Mouse (Mus musculus): ENCODE data around the gene Olfr44.
A peak's percentile ranks its signal among the peaks of the same experiment; 100 is the strongest.

The Olfr44 gene

GRCm38 (mm10) chr9:39493895-39494294 lies at the start of gene Olfr44:
Gene Olfr44, minus strand, starts transcription at chr9:39493995.
- DNase-seq (ENCODE audit: low read depth): no peak

DNA sequence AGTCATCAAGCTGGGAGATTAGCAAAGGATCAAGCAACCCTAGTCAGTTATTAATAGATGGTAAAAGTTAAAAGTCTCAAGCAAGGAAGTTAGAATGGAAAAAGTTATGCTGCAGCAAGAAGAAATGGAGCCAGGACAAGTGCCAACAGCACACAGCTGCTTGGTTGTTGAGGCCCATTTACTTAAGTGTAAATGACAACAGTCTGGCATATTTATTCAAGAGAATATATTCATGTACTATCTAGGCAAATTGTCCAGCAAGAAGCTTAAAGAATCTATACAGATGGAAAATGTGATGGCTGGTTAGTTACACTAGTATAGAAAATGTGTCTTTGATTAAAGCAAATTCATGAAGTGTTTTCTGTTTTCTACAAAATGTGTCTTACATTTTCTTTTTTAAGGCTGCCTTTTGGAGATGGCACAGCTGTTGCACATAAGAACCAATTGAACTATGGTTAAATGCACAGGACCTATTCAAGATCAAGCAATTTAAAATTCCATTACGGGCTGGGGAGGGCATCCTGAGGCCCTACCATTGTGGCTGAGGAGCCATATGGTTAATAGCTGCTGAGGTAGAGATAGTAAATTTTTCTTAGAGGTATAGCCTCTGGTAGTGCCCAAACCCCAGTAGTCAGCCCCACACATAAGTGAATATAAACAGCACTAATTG lies 30.0 kb upstream of the Olfr44 start:
- DNase-seq (ENCODE audit: low read depth): no peak

GRCm38 (mm10) chr9:39518595-39518994 lies 24.8 kb upstream of the Olfr44 start:
- no peak for DNase-seq (ENCODE audit: low read depth)

DNA sequence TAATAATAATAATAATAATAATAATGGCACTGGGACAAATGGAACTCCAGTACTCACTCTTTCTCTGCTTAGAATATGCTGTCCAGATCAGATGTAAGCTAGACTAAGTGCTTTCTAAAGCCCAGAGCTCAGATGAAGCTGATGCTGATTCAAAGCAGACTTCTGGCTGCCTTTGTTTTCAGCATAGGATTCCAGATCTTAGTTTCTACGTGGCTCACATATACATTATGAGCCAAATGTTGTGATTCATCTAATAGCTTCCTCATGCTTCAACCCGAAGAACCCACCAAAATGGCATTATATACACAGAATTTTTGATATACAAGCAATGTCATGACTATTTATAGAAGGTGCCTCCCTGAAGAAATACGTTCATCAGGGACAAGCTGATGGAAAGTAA lies 21.7 kb upstream of the Olfr44 start, which contains the start of gene Olfr957:
Olfr957 (minus strand) TSS at position 279 of the 400 bp plus-strand sequence.
- DNase-seq (ENCODE audit: low read depth): no peak

- no peak for DNase-seq (ENCODE audit: low read depth)
These were observed 15.6 kb upstream of the Olfr44 start for GRCm38 (mm10) chr9:39509412-39509811.

GRCm38 (mm10) chr9:39508998-39509397 lies 15.2 kb upstream of the Olfr44 start:
- peak; percentile 32 for DNase-seq (ENCODE audit: low read depth)

GRCm38 (mm10) chr9:39471844-39472243 lies 22.0 kb downstream of the Olfr44 start, which contains the start of gene Olfr955:
Gene Olfr955, minus strand, starts transcription at chr9:39471944.
- DNase-seq (ENCODE audit: low read depth): no peak

- no peak for DNase-seq (ENCODE audit: low read depth)
These were observed 37.4 kb downstream of the Olfr44 start, which contains the start of gene Olfr954 for GRCm38 (mm10) chr9:39456401-39456800. Gene Olfr954, plus strand, starts transcription at chr9:39456701.
